Mouse (Mus musculus) liver, embryonic 15.5 days (tissue): Measurements from ENCODE around the gene Cep104. TPM values are rescaled to one million over a fixed set of nuclear protein-coding genes. Genes with fewer than 3 reads are reported as not detected.

ENCODE experiments used
- ATAC-seq: fragments of 200-750 bp; cut with Nextera tagmentation; 2 replicates; pipeline ENCODE4 v1.8.0; 2017; ENCODE audit warnings: moderate number of reproducible peaks, mild to moderate bottlenecking, moderate library complexity; ENCODE audit not compliant: insufficient read depth
- H3K27ac ChIP-seq: fragments of 300-500 bp; sonication (generic); replicated peaks from 2 replicates; pipeline ENCODE4 v1.5.1; 2015; ENCODE audit warnings: mild to moderate bottlenecking, inconsistent platforms
- H3K27me3 ChIP-seq: fragments of 300-500 bp; sonication (generic); 2 replicates; pipeline ENCODE4 v1.6.1; 2015; ENCODE audit warnings: mild to moderate bottlenecking, inconsistent platforms
- H3K36me3 ChIP-seq: fragments of 300-500 bp; sonication (generic); replicated peaks from 2 replicates; pipeline ENCODE4 v1.6.1; 2015; ENCODE audit warnings: moderate library complexity, mild to moderate bottlenecking, inconsistent platforms
- H3K4me1 ChIP-seq: fragments of 300-500 bp; sonication (generic); replicated peaks from 2 replicates; pipeline ENCODE4 v1.6.1; 2015; ENCODE audit warnings: inconsistent platforms
- H3K4me2 ChIP-seq: fragments of 300-500 bp; sonication (generic); 2 replicates; pipeline ENCODE4 v1.6.1; 2015; ENCODE audit warnings: moderate library complexity, mild to moderate bottlenecking, inconsistent platforms
- H3K4me3 ChIP-seq: fragments of 300-500 bp; sonication (generic); replicated peaks from 2 replicates; pipeline ENCODE4 v1.5.1; 2015; ENCODE audit warnings: mild to moderate bottlenecking, inconsistent platforms
- H3K9ac ChIP-seq: fragments of 300-500 bp; sonication (generic); 2 replicates; pipeline ENCODE4 v1.6.1; 2015; ENCODE audit warnings: moderate library complexity, mild to moderate bottlenecking, inconsistent platforms
- H3K9me3 ChIP-seq: fragments of 300-500 bp; sonication (generic); replicated peaks from 2 replicates; pipeline ENCODE4 v1.6.1; 2016; ENCODE audit warnings: inconsistent platforms
- WGBS: fragments of 180-500 bp; shearing (Covaris S2); methylation state at CpG from one replicate; pipeline ENCODE4 v1.1.7; 2015; ENCODE audit warnings: mixed read lengths; ENCODE audit not compliant: insufficient replicate concordance; 5-methylcytosine and 5-hydroxymethylcytosine counted together
- polyA plus RNA-seq: library from polyadenylated mRNA; unstranded; fragments of >200 nt; fragmentation: Nextera tagmentation; extraction: Ambion mirVana; gene quantifications from 2 replicates; pipeline ENCODE4 v1.2.1, GENCODE M21; 2015

Gene Cep104
- polyA plus RNA-seq, 1 experiment from 2014 or later, result 6.4 TPM

- 46% methylated on average over 4 of the region's 4 CpGs for WGBS
- Histone ChIP-seq H3K27ac (peak overlapping the region; percentile 94), H3K9me3 (no peaks in the 10 kb centered on the region), H3K4me3 (peak overlapping the region; percentile 84), H3K27me3 (no peaks in the 10 kb centered on the region), H3K9ac (peak overlapping the region; percentile 92), H3K4me2 (peak overlapping the region; percentile 93), H3K4me1 (peaks cover 77% of the 10 kb centered on the region), H3K36me3 (peaks cover 57% of the 10 kb centered on the region)
- ATAC-seq, result no peak
These were observed 47.9 kb downstream of the Cep104 start for GRCm38 (mm10) chr4:154022844-154023243.

GRCm38 (mm10) chr4:154023754-154024601, 49.0 kb downstream of the Cep104 start:
- peak overlapping the region; percentile 84 for H3K4me3 ChIP-seq
- H3K9ac ChIP-seq, result peak overlapping the region; percentile 92
- no peaks in the 10 kb centered on the region for H3K9me3 ChIP-seq
- peak; percentile 85 for ATAC-seq
- no peaks in the 10 kb centered on the region for H3K27me3 ChIP-seq
- peak overlapping the region; percentile 93 for H3K4me2 ChIP-seq
- H3K36me3 ChIP-seq, result peaks cover 46% of the 10 kb centered on the region
- 5% methylated on average over 8 of the region's 8 CpGs for WGBS
- H3K4me1 ChIP-seq, result peaks cover 83% of the 10 kb centered on the region
- H3K27ac ChIP-seq, result peak overlapping the region; percentile 94

GRCm38 (mm10) chr4:154024729-154025521, 49.9 kb downstream of the Cep104 start:
- ATAC-seq, result no peak
- Histone ChIP-seq H3K4me1 (peaks cover 82% of the 10 kb centered on the region), H3K9me3 (no peaks in the 10 kb centered on the region), H3K4me3 (peak overlapping the region; percentile 84), H3K4me2 (peak overlapping the region; percentile 93), H3K27ac (peak overlapping the region; percentile 94), H3K9ac (peak overlapping the region; percentile 92), H3K36me3 (peaks cover 37% of the 10 kb centered on the region), H3K27me3 (no peaks in the 10 kb centered on the region)
- 8% methylated on average over 17 of the region's 17 CpGs for WGBS

- WGBS, result 1% methylated on average over 33 of the region's 33 CpGs
- peak; percentile 53 for ATAC-seq
- H3K4me2 ChIP-seq, result peak within 1 kb of the TSS; percentile 93
- H3K27ac ChIP-seq, result peak within 1 kb of the TSS; percentile 94
- H3K4me3 ChIP-seq, result peak within 1 kb of the TSS; percentile 84
- no peaks in the 10 kb centered on the region for H3K9me3 ChIP-seq
- H3K4me1 ChIP-seq, result peaks cover 76% of the 10 kb centered on the region
- no peaks in the 10 kb centered on the region for H3K27me3 ChIP-seq
- peaks cover 27% of the 10 kb centered on the region for H3K36me3 ChIP-seq
- peak within 1 kb of the TSS; percentile 92 for H3K9ac ChIP-seq
These were observed 50.8 kb downstream of the Cep104 start, which contains the start of gene Smim1 for GRCm38 (mm10) chr4:154025641-154026440. Gene Smim1, minus strand, starts transcription at chr4:154026230.

GRCm38 (mm10) chr4:154026441-154026761, 51.4 kb downstream of the Cep104 start:
- Histone ChIP-seq H3K4me2 (peak overlapping the region; percentile 93), H3K9ac (peak overlapping the region; percentile 92), H3K36me3 (peaks cover 22% of the 10 kb centered on the region), H3K27me3 (no peaks in the 10 kb centered on the region), H3K27ac (peak overlapping the region; percentile 94), H3K4me1 (peaks cover 70% of the 10 kb centered on the region), H3K4me3 (peak overlapping the region; percentile 84), H3K9me3 (no peaks in the 10 kb centered on the region)
- 13% methylated on average over 2 of the region's 2 CpGs for WGBS
- ATAC-seq, result no peak

- H3K36me3 ChIP-seq, result peaks cover 11% of the 10 kb centered on the region
- no peak for ATAC-seq
- H3K4me3 ChIP-seq, result peak overlapping the region; percentile 84; the same call in 1 of the 2 replicates
- H3K9ac ChIP-seq, result no peak overlapping the region
- peaks cover 61% of the 10 kb centered on the region for H3K4me1 ChIP-seq
- H3K27ac ChIP-seq, result 0 out of 2 replicates have a peak overlapping the region, but pooled peaks have one; percentile 94
- H3K4me2 ChIP-seq, result peak overlapping the region; percentile 93
- 84% methylated on average over 7 of the region's 7 CpGs for WGBS
- H3K9me3 ChIP-seq, result no peaks in the 10 kb centered on the region
- no peaks in the 10 kb centered on the region for H3K27me3 ChIP-seq
These were observed 53.1 kb downstream of the Cep104 start for GRCm38 (mm10) chr4:154028066-154028465.

GRCm38 (mm10) chr4:154028646-154029045, 53.7 kb downstream of the Cep104 start:
- no peak overlapping the region for H3K4me3 ChIP-seq

GRCm38 (mm10) chr4:154037123-154037522, 62.1 kb downstream of the Cep104 start:
- ATAC-seq, result no peak
- WGBS, result 32% methylated on average over 3 of the region's 3 CpGs
- H3K27me3 ChIP-seq, result peaks cover 12% of the 10 kb centered on the region; the same call in 1 of the 2 replicates
- no peak overlapping the region for H3K27ac ChIP-seq
- H3K4me1 ChIP-seq, result peaks cover 16% of the 10 kb centered on the region
- H3K9me3 ChIP-seq, result no peaks in the 10 kb centered on the region
- no peak overlapping the region for H3K4me2 ChIP-seq
- H3K36me3 ChIP-seq, result no peaks in the 10 kb centered on the region
- H3K9ac ChIP-seq, result no peak overlapping the region
- no peak overlapping the region for H3K4me3 ChIP-seq

More at GRCm38 (mm10) chr4:154028646-154029045, 53.7 kb downstream of the Cep104 start:
- Histone ChIP-seq H3K27ac (no peak overlapping the region), H3K36me3 (0 out of 2 replicates have a peak, but pooled peaks cover 6% of the 10 kb centered on the region), H3K9ac (no peak overlapping the region), H3K9me3 (no peaks in the 10 kb centered on the region), H3K27me3 (no peaks in the 10 kb centered on the region), H3K4me2 (no peak overlapping the region), H3K4me1 (peaks cover 61% of the 10 kb centered on the region)
- ATAC-seq, result no peak

GRCm38 (mm10) chr4:154042577-154042976, 67.6 kb downstream of the Cep104 start, which contains the start of gene Ccdc27:
Gene Ccdc27, minus strand, starts transcription at chr4:154042677.
- Histone ChIP-seq H3K9ac (no peak within 1 kb of the TSS), H3K4me1 (no peaks in the 10 kb centered on the region), H3K4me2 (no peak within 1 kb of the TSS), H3K9me3 (no peaks in the 10 kb centered on the region), H3K4me3 (no peak within 1 kb of the TSS), H3K36me3 (no peaks in the 10 kb centered on the region), H3K27ac (no peak within 1 kb of the TSS), H3K27me3 (peaks cover 7% of the 10 kb centered on the region; the same call in 1 of the 2 replicates)
- ATAC-seq, result no peak
- WGBS, result 80% methylated on average over 9 of the region's 9 CpGs

GRCm38 (mm10) chr4:154045837-154046236, 70.8 kb downstream of the Cep104 start:
- no peaks in the 10 kb centered on the region for H3K9me3 ChIP-seq
- no peak for ATAC-seq
- peaks cover 7% of the 10 kb centered on the region; the same call in 1 of the 2 replicates for H3K27me3 ChIP-seq
- H3K4me2 ChIP-seq, result no peak overlapping the region
- no peaks in the 10 kb centered on the region for H3K36me3 ChIP-seq
- H3K9ac ChIP-seq, result no peak overlapping the region
- 53% methylated on average over 5 of the region's 5 CpGs for WGBS
- no peak overlapping the region for H3K4me3 ChIP-seq
- H3K4me1 ChIP-seq, result no peaks in the 10 kb centered on the region
- H3K27ac ChIP-seq, result no peak overlapping the region
